Mouse (Mus musculus): Measurements from ENCODE around the gene Cyp2d12.
"Not testable (repeated sequence)": the region's sequence is repeated elsewhere in the genome, so short reads cannot be mapped to it uniquely, and the experiment has no call there.

DNA sequence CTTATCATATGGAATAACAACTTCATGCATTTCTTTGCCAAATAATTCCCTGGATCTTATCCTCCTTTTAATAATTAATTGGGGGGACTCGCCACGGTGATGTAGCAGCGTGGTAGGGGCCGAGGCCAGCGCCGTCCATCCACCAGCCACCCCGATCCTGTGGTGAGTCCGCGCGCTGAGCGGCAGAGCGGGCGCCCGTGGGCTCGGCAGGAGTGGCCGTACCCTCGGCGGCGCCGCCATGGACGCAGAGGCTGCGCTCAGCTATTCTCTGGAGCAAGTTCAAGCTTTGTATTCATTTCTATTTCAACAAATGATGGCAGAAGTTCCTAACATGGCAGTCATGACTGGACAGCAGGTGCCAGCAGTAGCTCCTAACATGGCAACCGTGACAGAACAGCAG is 38.7 kb upstream of the Cyp2d12 start:
- not testable (repeated sequence) for TF ChIP-seq HCFC1 (IDR thresholded peaks at IDR 0.05; ENCODE audit: borderline replicate concordance, insufficient read depth, low read length); MAFK (IDR thresholded peaks at IDR 0.05; ENCODE audit: insufficient read depth, low read depth, low read length); CHD2 (IDR thresholded peaks at IDR 0.05; ENCODE audit: low read depth, low read length); ZC3H11A (IDR thresholded peaks at IDR 0.05; ENCODE audit: borderline replicate concordance, low read depth, low read length); ZNF384 (IDR thresholded peaks at IDR 0.05; ENCODE audit: low read depth, low read length)
